10 mouse cellular contexts compared by ENCODE assay signal in genomic region chr1:167240361-167240760, GRCm38 (mm10). TPM values are rescaled to one million over a fixed set of nuclear protein-coding genes. Genes with fewer than 3 reads are reported as not detected.
DNase-seq lines count a peak whose midpoint lies in the region; ATAC-seq and TF ChIP-seq lines count a peak whose summit lies in the region.
"Had no signal": no experiment of that assay in that cellular context is flagged by ENCODE, and none has a peak within 500 bp of the region (broad histone marks: within the 10 kb centered on the region; RNA-seq: fewer than 3 reads in every experiment).

No protein-coding gene starts in this region.

- DNase-seq in layer of hippocampus, adult 2 months (ENCODE audit: low spot score in 2 of 2): no peak
- no peak for DNase-seq in layer of hippocampus, postnatal 14 days (ENCODE audit: low spot score in 2 of 2)
- DNase-seq in cerebellum, adult 9-10 months: peak; percentile 59
- DNase-seq in neural tube, embryonic 11.5 days (ENCODE audit: low spot score): peak; percentile 43
- DNase-seq in ovary, postnatal 36 days (ENCODE audit: low spot score): no peak
- no peak for DNase-seq in adrenal gland, postnatal 10 days

- peaks cover 27% of the 10 kb centered on the region for H3K4me1 ChIP-seq in forebrain, embryonic 15.5 days
- H3K4me1 ChIP-seq in neural tube, embryonic 11.5 days (ENCODE audit: control insufficient read depth, insufficient read depth, low read length): peaks cover 33% of the 10 kb centered on the region

- H3K4me2 ChIP-seq in forebrain, embryonic 15.5 days (replicated peaks): no peak overlapping the region
- no peak overlapping the region for H3K4me2 ChIP-seq in neural tube, embryonic 11.5 days (ENCODE audit: low read depth)
- H3K4me2 ChIP-seq: heart, embryonic 13.5 days; intestine, embryonic 15.5 days; stomach, embryonic 15.5 days had no signal

- 40% methylated on average over 5 of the region's 5 CpGs for WGBS in forebrain, embryonic 15.5 days
- 13% methylated on average over 5 of the region's 5 CpGs for WGBS in neural tube, embryonic 11.5 days

- no peaks in the 10 kb centered on the region for H3K27me3 ChIP-seq in forebrain, embryonic 15.5 days
- H3K27me3 ChIP-seq in neural tube, embryonic 11.5 days (ENCODE audit: control insufficient read depth, insufficient read depth, low read length): no peaks in the 10 kb centered on the region
- H3K27me3 ChIP-seq: heart, embryonic 13.5 days; intestine, embryonic 15.5 days; stomach, embryonic 15.5 days had no signal

- H3K9me3 ChIP-seq in forebrain, embryonic 15.5 days: no peaks in the 10 kb centered on the region
- H3K9me3 ChIP-seq in neural tube, embryonic 11.5 days (ENCODE audit: control insufficient read depth, low read length): no peaks in the 10 kb centered on the region
- H3K9me3 ChIP-seq: heart, embryonic 13.5 days; intestine, embryonic 15.5 days; stomach, embryonic 15.5 days had no signal

- H3K4me3 ChIP-seq in layer of hippocampus, adult 2 months: no peak overlapping the region
- H3K4me3 ChIP-seq in forebrain, embryonic 15.5 days: no peak overlapping the region
- H3K4me3 ChIP-seq in neural tube, embryonic 11.5 days (ENCODE audit: low read depth, low read length): no peak overlapping the region
- H3K4me3 ChIP-seq: heart, embryonic 13.5 days; intestine, embryonic 15.5 days; stomach, embryonic 15.5 days had no signal

- H3K36me3 ChIP-seq in forebrain, embryonic 15.5 days: peaks cover 8% of the 10 kb centered on the region
- peaks cover under 1% of the 10 kb centered on the region; the same call in 1 of the 2 replicates for H3K36me3 ChIP-seq in neural tube, embryonic 11.5 days (ENCODE audit: control insufficient read depth, insufficient read depth, low read length)
- H3K36me3 ChIP-seq: intestine, embryonic 15.5 days; stomach, embryonic 15.5 days had no signal

- H3K27ac ChIP-seq in layer of hippocampus, adult 2 months: peak overlapping the region; percentile 69; the same call in 1 of the 2 replicates
- H3K27ac ChIP-seq in forebrain, embryonic 15.5 days (replicated peaks): peak overlapping the region; percentile 64
- no peak overlapping the region for H3K27ac ChIP-seq in neural tube, embryonic 11.5 days (ENCODE audit: low read depth, low read length)
- H3K27ac ChIP-seq: heart, embryonic 13.5 days; intestine, embryonic 15.5 days; stomach, embryonic 15.5 days had no signal

- no peak for ATAC-seq in forebrain, embryonic 15.5 days (replicated peaks)
- ATAC-seq in neural tube, embryonic 11.5 days (ENCODE audit: insufficient read depth, low FRiP score, low TSS enrichment): no peak
- ATAC-seq: intestine, embryonic 15.5 days had no signal

- H3K9ac ChIP-seq in forebrain, embryonic 15.5 days (replicated peaks): no peak overlapping the region
- H3K9ac ChIP-seq in neural tube, embryonic 11.5 days (ENCODE audit: low read length): no peak overlapping the region
- H3K9ac ChIP-seq: heart, embryonic 13.5 days; intestine, embryonic 15.5 days; stomach, embryonic 15.5 days had no signal

- no peak for TF ChIP-seq CTCF in layer of hippocampus, adult 2 months (conservative IDR thresholded peaks at IDR 0.05)

RNA-seq across cellular contexts. Expression of gene Uck2, which starts 44.8 kb away (rescaled TPM):
- total RNA-seq in layer of hippocampus, adult 2 months (2021): 10 to 100 TPM; 36.5 to 36.7 TPM
- 10 to 100 TPM; 64.2 to 68.1 TPM for total RNA-seq in layer of hippocampus, postnatal 14 days (2021)
- polyA plus RNA-seq in forebrain, embryonic 15.5 days (2015; fragmentation: Nextera tagmentation; extraction: Ambion mirVana): 64.7 and 68.2 TPM in 2 replicates
- 116 and 119 TPM in 2 replicates for polyA plus RNA-seq in neural tube, embryonic 11.5 days (2014; fragmentation: Nextera tagmentation; extraction: Ambion mirVana)
- total RNA-seq in adrenal gland, postnatal 10 days (2021): 10 to 100 TPM; 51.6 to 53.4 TPM

Comparison
In these comparisons a context has a peak if more than half of its experiments do, and no peak if none do; other contexts are left out.
1. DNase-seq: peak in cerebellum, adult 9-10 months (single experiment) and neural tube, embryonic 11.5 days (single experiment); none in layer of hippocampus, adult 2 months (0 of 2), layer of hippocampus, postnatal 14 days (0 of 2), ovary, postnatal 36 days (single experiment) and adrenal gland, postnatal 10 days (single experiment).